Mouse (Mus musculus) ES-E14 (cell line): ENCODE results near the gene Tpst1.

Experiments used
- HCFC1 ChIP-seq: IDR thresholded peaks from 2 replicates; pipeline ENCODE4 v1.6.1; 2012; ENCODE audit warnings: low read length, inconsistent platforms, borderline replicate concordance; ENCODE audit not compliant: insufficient read depth
- MAFK ChIP-seq: IDR thresholded peaks from 2 replicates; pipeline ENCODE4 v1.6.1; 2014; ENCODE audit warnings: mild to moderate bottlenecking, low read depth, low read length, inconsistent platforms; ENCODE audit not compliant: insufficient read depth
- ZNF384 ChIP-seq: IDR thresholded peaks from 2 replicates; pipeline ENCODE4 v1.6.1; 2012; ENCODE audit warnings: low read depth, low read length, inconsistent platforms

DNA sequence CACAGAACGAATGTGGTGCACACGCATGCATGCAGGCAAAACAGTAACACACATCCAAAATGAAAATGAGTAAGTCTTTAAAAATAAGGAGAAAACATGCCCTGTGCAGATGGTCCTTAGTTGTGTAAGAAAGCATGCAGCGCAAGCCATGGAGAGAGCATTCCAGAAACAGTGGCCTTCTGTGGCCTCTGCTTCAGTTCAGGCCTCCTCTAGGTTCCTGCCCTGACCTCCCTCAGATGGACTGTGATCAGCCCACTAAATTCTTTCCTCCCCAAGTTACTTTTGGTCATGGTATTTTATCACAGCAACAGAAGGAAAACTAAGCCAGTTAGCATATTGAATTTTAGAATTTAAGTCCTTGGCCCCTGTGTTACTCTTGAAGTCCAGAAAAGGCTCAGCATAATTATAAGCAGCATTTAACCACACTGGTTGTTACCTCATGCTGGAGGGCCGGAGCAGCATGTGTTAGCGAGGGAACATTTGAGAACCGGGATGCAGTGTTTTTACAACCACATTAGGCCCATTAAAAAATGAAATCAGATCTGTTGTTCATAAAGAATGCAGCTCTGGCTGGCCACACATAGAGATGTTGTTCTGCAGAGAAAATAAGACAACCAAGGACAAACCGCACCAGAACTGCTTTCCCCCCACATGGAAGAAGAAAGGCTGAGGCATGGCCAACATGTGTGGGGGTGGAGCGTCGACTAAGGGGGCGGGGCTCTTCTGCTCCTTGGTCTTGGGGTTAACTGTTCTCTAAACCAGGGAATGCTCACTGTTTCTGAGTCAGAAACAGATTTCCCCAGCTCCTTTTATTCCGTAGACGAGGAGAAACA is 37.7 kb downstream of the Tpst1 start:
- TF ChIP-seq ZNF384 (no peak), MAFK (no peak), HCFC1 (no peak)
